ENCODE assay signal across 8 mouse cellular contexts in the genomic region with DNA sequence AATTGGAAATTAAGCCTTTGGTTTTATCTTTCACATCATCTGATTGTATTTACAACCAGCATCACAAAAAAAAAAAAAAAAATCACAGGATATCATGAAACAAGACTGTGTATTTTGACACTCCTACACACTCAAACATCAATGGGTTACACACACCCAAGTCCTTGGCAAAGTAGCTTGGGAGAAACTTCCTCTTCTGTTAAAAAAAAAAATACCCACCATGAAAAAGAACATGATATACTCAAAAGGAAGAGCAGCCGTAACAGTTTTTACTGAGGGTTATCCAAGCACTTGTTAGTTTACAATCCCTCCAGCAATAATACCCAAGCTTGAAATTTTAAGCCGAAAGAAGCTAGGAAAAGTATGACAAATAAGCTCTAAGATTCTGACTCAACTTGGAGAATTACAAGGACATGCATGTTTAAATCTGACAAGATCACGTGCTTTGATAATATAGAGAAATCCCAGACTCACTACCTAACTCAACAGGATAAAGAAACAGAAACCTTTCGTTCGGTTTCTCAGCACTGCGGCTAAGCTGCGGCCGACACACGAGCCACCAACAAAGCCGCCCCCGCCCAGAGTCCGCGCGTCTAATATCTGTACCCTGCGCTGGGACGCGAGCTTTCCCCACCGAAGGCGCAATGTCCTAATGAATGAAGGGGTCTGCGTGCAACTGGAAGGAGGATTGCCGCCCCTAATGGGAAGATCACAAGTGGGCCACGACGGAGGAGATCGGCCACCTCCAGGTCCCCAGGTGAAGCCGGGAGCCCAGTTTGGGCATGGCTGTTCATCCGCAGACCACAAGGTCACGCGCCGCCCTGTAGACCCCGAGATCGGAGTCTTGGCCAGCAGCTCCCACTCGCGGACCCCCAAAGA. TPM values are rescaled to one million over a fixed set of nuclear protein-coding genes. Genes with fewer than 3 reads are reported as not detected.
DNase-seq lines count a peak whose midpoint lies in the region; ATAC-seq and TF ChIP-seq lines count a peak whose summit lies in the region.

No protein-coding gene starts in this region.

- no peaks in the 10 kb centered on the region for H3K9me3 ChIP-seq in kidney, postnatal 0 days (replicated peaks; ENCODE audit: low read length)
- no peaks in the 10 kb centered on the region for H3K9me3 ChIP-seq in MEL (replicated peaks; ENCODE audit: insufficient read depth, low read length)
- H3K9me3 ChIP-seq in embryonic facial prominence, embryonic 12.5 days, result no peaks in the 10 kb centered on the region
- H3K9me3 ChIP-seq in intestine, embryonic 15.5 days, result no peaks in the 10 kb centered on the region
- H3K9me3 ChIP-seq in midbrain, embryonic 16.5 days (replicated peaks; ENCODE audit: control insufficient read depth, low read length, poor library complexity, severe bottlenecking), result no peaks in the 10 kb centered on the region

- H3K27ac ChIP-seq in kidney, postnatal 0 days, result peak overlapping the region; percentile 93
- H3K27ac ChIP-seq in MEL (ENCODE audit: control insufficient read depth, low read depth, low read length), result peak overlapping the region; percentile 84
- peak overlapping the region; percentile 92 for H3K27ac ChIP-seq in embryonic facial prominence, embryonic 12.5 days
- H3K27ac ChIP-seq in intestine, embryonic 15.5 days, result peak overlapping the region; percentile 89
- H3K27ac ChIP-seq in midbrain, embryonic 16.5 days (ENCODE audit: low read length), result peak overlapping the region; percentile 93

- H3K4me2 ChIP-seq in kidney, postnatal 0 days (ENCODE audit: low read length), result peak overlapping the region; percentile 94
- H3K4me2 ChIP-seq in embryonic facial prominence, embryonic 12.5 days (replicated peaks), result peak overlapping the region; percentile 77
- peak overlapping the region; percentile 93 for H3K4me2 ChIP-seq in intestine, embryonic 15.5 days (replicated peaks)
- peak overlapping the region; percentile 93 for H3K4me2 ChIP-seq in midbrain, embryonic 16.5 days (ENCODE audit: low read length)

- TF ChIP-seq EP300 in MEL (IDR thresholded peaks at IDR 0.05; ENCODE audit: low read depth in 1 of 2, low read length in 2 of 2), result no peak; a peak in 1 of 4 replicates

- peak; percentile 0; the same call in 1 of the 2 replicates for ATAC-seq in kidney, postnatal 0 days (replicated peaks; ENCODE audit: low FRiP score, low read depth)
- ATAC-seq in embryonic facial prominence, embryonic 12.5 days (ENCODE audit: insufficient number of reproducible peaks, insufficient read depth, low FRiP score, low TSS enrichment), result no peak
- peak; percentile 4; the same call in 1 of the 2 replicates for ATAC-seq in intestine, embryonic 15.5 days
- ATAC-seq in midbrain, embryonic 16.5 days, result peak; percentile 2; the same call in 1 of the 2 replicates

- no peak for TF ChIP-seq POLR2A in MEL (IDR thresholded peaks at IDR 0.05; ENCODE audit: control insufficient read depth in 1 of 2, insufficient read depth in 1 of 2, low read depth in 1 of 2, low read length in 2 of 2, poor library complexity in 1 of 2)

- peak; percentile 51 for DNase-seq in kidney, postnatal 0 days (ENCODE audit: low spot score)
- DNase-seq in kidney, postnatal 25 days, result no peak
- DNase-seq in MEL (ENCODE audit: low read depth, low spot score), result peak; percentile 70
- DNase-seq in thymus, postnatal 4 days, result no peak
- DNase-seq in left cerebral cortex, adult 9 months (ENCODE audit: low spot score in 2 of 2), result no peak

- peaks cover 23% of the 10 kb centered on the region; the same call in 1 of the 2 replicates for H3K4me1 ChIP-seq in kidney, postnatal 0 days (replicated peaks; ENCODE audit: insufficient read depth, low read length)
- H3K4me1 ChIP-seq in MEL (ENCODE audit: control insufficient read depth in 1 of 2, insufficient read depth in 2 of 2, low read length in 2 of 2), result peaks cover 4 to 18% of the 10 kb centered on the region in 2 experiments; a peak in 3 of 4 replicates
- peaks cover 32% of the 10 kb centered on the region for H3K4me1 ChIP-seq in embryonic facial prominence, embryonic 12.5 days
- peaks cover 37% of the 10 kb centered on the region for H3K4me1 ChIP-seq in intestine, embryonic 15.5 days (replicated peaks)
- H3K4me1 ChIP-seq in midbrain, embryonic 16.5 days (ENCODE audit: control insufficient read depth, insufficient read depth, low read length), result peaks cover 35% of the 10 kb centered on the region

- no peak for TF ChIP-seq CTCF in kidney, postnatal 0 days (IDR thresholded peaks at IDR 0.05; ENCODE audit: low read depth)
- TF ChIP-seq CTCF in MEL (IDR thresholded peaks at IDR 0.05 in 2 of 3, conservative IDR thresholded peaks at IDR 0.05 in 1 of 3; ENCODE audit: control insufficient read depth in 1 of 3, insufficient read depth in 1 of 3, low read depth in 2 of 3, low read length in 3 of 3, poor library complexity in 1 of 3, severe bottlenecking in 1 of 3), result no peak

- peak overlapping the region; percentile 90 for H3K9ac ChIP-seq in kidney, postnatal 0 days (ENCODE audit: low read depth, low read length)
- peak overlapping the region; percentile 99 for H3K9ac ChIP-seq in MEL (ENCODE audit: control insufficient read depth, low read depth, low read length, poor library complexity, severe bottlenecking)
- H3K9ac ChIP-seq in embryonic facial prominence, embryonic 12.5 days, result peak overlapping the region; percentile 86
- peak overlapping the region; percentile 94 for H3K9ac ChIP-seq in intestine, embryonic 15.5 days
- H3K9ac ChIP-seq in midbrain, embryonic 16.5 days (ENCODE audit: low read depth, low read length), result peak overlapping the region; percentile 84

- H3K36me3 ChIP-seq in kidney, postnatal 0 days (ENCODE audit: insufficient read depth, low read length), result peaks cover 41% of the 10 kb centered on the region
- H3K36me3 ChIP-seq in MEL (ENCODE audit: control insufficient read depth in 1 of 2, insufficient read depth in 2 of 2, low read length in 2 of 2), result peaks cover 43% of the 10 kb centered on the region in 2 experiments
- H3K36me3 ChIP-seq in embryonic facial prominence, embryonic 12.5 days, result peaks cover 67% of the 10 kb centered on the region
- H3K36me3 ChIP-seq in intestine, embryonic 15.5 days, result peaks cover 51% of the 10 kb centered on the region
- H3K36me3 ChIP-seq in midbrain, embryonic 16.5 days (ENCODE audit: control insufficient read depth, insufficient read depth, low read length), result peaks cover 29% of the 10 kb centered on the region

- under 1% methylated on average over 33 of the region's 33 CpGs for WGBS in kidney, postnatal 0 days
- WGBS in embryonic facial prominence, embryonic 12.5 days, result under 1% methylated on average over 33 of the region's 33 CpGs
- under 1% methylated on average over 33 of the region's 33 CpGs for WGBS in intestine, embryonic 15.5 days
- WGBS in midbrain, embryonic 16.5 days, result under 1% methylated on average over 33 of the region's 33 CpGs

- TF ChIP-seq RAD21 in MEL (IDR thresholded peaks at IDR 0.05; ENCODE audit: low read depth, low read length), result no peak

- H3K27me3 ChIP-seq in kidney, postnatal 0 days (ENCODE audit: insufficient read depth, low read length), result no peaks in the 10 kb centered on the region
- no peaks in the 10 kb centered on the region for H3K27me3 ChIP-seq in MEL (ENCODE audit: control insufficient read depth in 1 of 2, insufficient read depth in 2 of 2, low read length in 2 of 2)
- no peaks in the 10 kb centered on the region for H3K27me3 ChIP-seq in embryonic facial prominence, embryonic 12.5 days
- H3K27me3 ChIP-seq in intestine, embryonic 15.5 days (replicated peaks), result no peaks in the 10 kb centered on the region
- H3K27me3 ChIP-seq in midbrain, embryonic 16.5 days (ENCODE audit: control insufficient read depth, insufficient read depth, low read depth, low read length), result no peaks in the 10 kb centered on the region

- H3K4me3 ChIP-seq in kidney, postnatal 0 days (replicated peaks; ENCODE audit: low read depth, low read length), result peak overlapping the region; percentile 92
- H3K4me3 ChIP-seq in MEL (ENCODE audit: control insufficient read depth in 1 of 2, insufficient read depth in 1 of 2, low read depth in 2 of 2, low read length in 2 of 2), result peak overlapping the region; percentile 69 to 90
- peak overlapping the region; percentile 84 for H3K4me3 ChIP-seq in embryonic facial prominence, embryonic 12.5 days
- peak overlapping the region; percentile 95 for H3K4me3 ChIP-seq in intestine, embryonic 15.5 days (replicated peaks)
- peak overlapping the region; percentile 69 for H3K4me3 ChIP-seq in midbrain, embryonic 16.5 days (ENCODE audit: low read depth, low read length)

- H3K79me2 ChIP-seq in MEL (ENCODE audit: control insufficient read depth, insufficient read depth, low read length, poor library complexity), result peaks cover 67% of the 10 kb centered on the region

RNA-seq across cellular contexts. Expression of gene Trmt2a, which starts 0.7 kb away (rescaled TPM):
- 53.0 and 59.2 TPM in 2 replicates for polyA plus RNA-seq in kidney, postnatal 0 days (2015; fragmentation: Nextera tagmentation; extraction: Ambion mirVana)
- 132 and 178 TPM in 2 replicates for total RNA-seq in MEL (2012; rRNA removed)
- polyA plus RNA-seq in MEL (2012; ENCODE audit: insufficient read depth in 1 of 2, insufficient read length in 2 of 2, low read depth in 1 of 2, low replicate concordance in 2 of 2, missing spikeins in 1 of 2), result 100 to 1,000 TPM in 1 of 2 experiments, not detected in 1; 185 TPM
- 109 and 115 TPM in 2 replicates for polyA plus RNA-seq in embryonic facial prominence, embryonic 12.5 days (2016; fragmentation: Nextera tagmentation; extraction: Ambion mirVana)
- 102 and 107 TPM in 2 replicates for polyA plus RNA-seq in intestine, embryonic 15.5 days (2015; fragmentation: Nextera tagmentation; extraction: Ambion mirVana)
- polyA plus RNA-seq in midbrain, embryonic 16.5 days (2015; fragmentation: Nextera tagmentation; extraction: Ambion mirVana), result 105 and 106 TPM in 2 replicates

RNA-seq across cellular contexts. Expression of gene Ranbp1, which starts 0.8 kb away (rescaled TPM):
- polyA plus RNA-seq in kidney, postnatal 0 days (2015; fragmentation: Nextera tagmentation; extraction: Ambion mirVana), result 457 and 487 TPM in 2 replicates
- 420 and 440 TPM in 2 replicates for total RNA-seq in MEL (2012; rRNA removed)
- polyA plus RNA-seq in MEL (2012; ENCODE audit: insufficient read depth in 1 of 2, insufficient read length in 2 of 2, low read depth in 1 of 2, low replicate concordance in 2 of 2, missing spikeins in 1 of 2), result 100 to 1,000 TPM; 162 to 681 TPM
- 754 and 814 TPM in 2 replicates for polyA plus RNA-seq in embryonic facial prominence, embryonic 12.5 days (2016; fragmentation: Nextera tagmentation; extraction: Ambion mirVana)
- polyA plus RNA-seq in intestine, embryonic 15.5 days (2015; fragmentation: Nextera tagmentation; extraction: Ambion mirVana), result 535 and 668 TPM in 2 replicates
- 359 and 384 TPM in 2 replicates for polyA plus RNA-seq in midbrain, embryonic 16.5 days (2015; fragmentation: Nextera tagmentation; extraction: Ambion mirVana)

RNA-seq across cellular contexts. Expression of gene Gm49776, which starts 10.4 kb away (rescaled TPM):
- polyA plus RNA-seq in kidney, postnatal 0 days (2015; fragmentation: Nextera tagmentation; extraction: Ambion mirVana), result 0.91 and 3.0 TPM in 2 replicates
- 0.77 and 0.85 TPM in 2 replicates for total RNA-seq in MEL (2012; rRNA removed)
- 10 to 100 TPM in 1 of 2 experiments, not detected in 1; 32.7 TPM for polyA plus RNA-seq in MEL (2012; ENCODE audit: insufficient read depth in 1 of 2, insufficient read length in 2 of 2, low read depth in 1 of 2, low replicate concordance in 2 of 2, missing spikeins in 1 of 2)
- polyA plus RNA-seq in embryonic facial prominence, embryonic 12.5 days (2016; fragmentation: Nextera tagmentation; extraction: Ambion mirVana), result 2.1 and 2.3 TPM in 2 replicates
- 3.3 TPM in 1 of 2 replicates, not detected in the other for polyA plus RNA-seq in intestine, embryonic 15.5 days (2015; fragmentation: Nextera tagmentation; extraction: Ambion mirVana)
- polyA plus RNA-seq in midbrain, embryonic 16.5 days (2015; fragmentation: Nextera tagmentation; extraction: Ambion mirVana), result not detected in 2 replicates

RNA-seq across cellular contexts. Expression of gene Zdhhc8, which starts 12.8 kb away (rescaled TPM):
- 13.1 and 13.5 TPM in 2 replicates for polyA plus RNA-seq in kidney, postnatal 0 days (2015; fragmentation: Nextera tagmentation; extraction: Ambion mirVana)
- 9.1 and 9.6 TPM in 2 replicates for total RNA-seq in MEL (2012; rRNA removed)
- 10 to 100 TPM in 1 of 2 experiments, not detected in 1; 33.2 TPM for polyA plus RNA-seq in MEL (2012; ENCODE audit: insufficient read depth in 1 of 2, insufficient read length in 2 of 2, low read depth in 1 of 2, low replicate concordance in 2 of 2, missing spikeins in 1 of 2)
- polyA plus RNA-seq in embryonic facial prominence, embryonic 12.5 days (2016; fragmentation: Nextera tagmentation; extraction: Ambion mirVana), result 19.9 and 23.0 TPM in 2 replicates
- 11.5 and 11.6 TPM in 2 replicates for polyA plus RNA-seq in intestine, embryonic 15.5 days (2015; fragmentation: Nextera tagmentation; extraction: Ambion mirVana)
- 13.8 and 17.9 TPM in 2 replicates for polyA plus RNA-seq in midbrain, embryonic 16.5 days (2015; fragmentation: Nextera tagmentation; extraction: Ambion mirVana)

RNA-seq across cellular contexts. Expression of gene Ccdc188, which starts 30.1 kb away (rescaled TPM):
- not detected in 2 replicates for polyA plus RNA-seq in kidney, postnatal 0 days (2015; fragmentation: Nextera tagmentation; extraction: Ambion mirVana)
- total RNA-seq in MEL (2012; rRNA removed), result not detected in 2 replicates
- not detected for polyA plus RNA-seq in MEL (2012; ENCODE audit: insufficient read depth in 1 of 2, insufficient read length in 2 of 2, low read depth in 1 of 2, low replicate concordance in 2 of 2, missing spikeins in 1 of 2)
- polyA plus RNA-seq in embryonic facial prominence, embryonic 12.5 days (2016; fragmentation: Nextera tagmentation; extraction: Ambion mirVana), result not detected in 2 replicates
- not detected in 2 replicates for polyA plus RNA-seq in intestine, embryonic 15.5 days (2015; fragmentation: Nextera tagmentation; extraction: Ambion mirVana)
- polyA plus RNA-seq in midbrain, embryonic 16.5 days (2015; fragmentation: Nextera tagmentation; extraction: Ambion mirVana), result 0.14 TPM in 1 of 2 replicates, not detected in the other

Comparison
In these comparisons a context has a peak if more than half of its experiments do, and no peak if none do; other contexts are left out.
1. DNase-seq: peak in kidney, postnatal 0 days (single experiment) and MEL (single experiment); none in kidney, postnatal 25 days (0 of 2), thymus, postnatal 4 days (single experiment) and left cerebral cortex, adult 9 months (0 of 2).
2. Peak in every context shown above with its lines, with median percentiles within 50 percentile points of each other: H3K27ac ChIP-seq, H3K4me2 ChIP-seq, H3K4me3 ChIP-seq and H3K9ac ChIP-seq.